Mouse (Mus musculus) limb, embryonic 11.5 days (tissue): ENCODE measurements around the gene Apol7b. TPM values are rescaled to one million over a fixed set of nuclear protein-coding genes. Genes with fewer than 3 reads are reported as not detected.
"Not testable (repeated sequence)": the region's sequence is repeated elsewhere in the genome, so short reads cannot be mapped to it uniquely, and the experiment has no call there.

ENCODE experiments used
- ATAC-seq: fragments of 200-750 bp; cut with Nextera tagmentation; 2 replicates; pipeline ENCODE4 v1.8.0; 2017; ENCODE audit warnings: low read depth; ENCODE audit not compliant: insufficient number of reproducible peaks, low FRiP score, low TSS enrichment
- DNase-seq: peaks from one replicate; pipeline ENCODE4 v3.0.0-alpha.2; 2015; ENCODE audit warnings: low spot score
- H3K27ac ChIP-seq: fragments of 300-500 bp; sonication (generic); replicated peaks from 2 replicates; pipeline ENCODE4 v1.5.1; 2014; ENCODE audit warnings: low read depth, mild to moderate bottlenecking, low read length
- H3K27me3 ChIP-seq: fragments of 300-500 bp; sonication (generic); 2 replicates; pipeline ENCODE4 v1.6.1; 2014; ENCODE audit warnings: mild to moderate bottlenecking, low read length, mixed read lengths; ENCODE audit not compliant: control insufficient read depth, insufficient read depth
- H3K36me3 ChIP-seq: fragments of 300-500 bp; sonication (generic); 2 replicates; pipeline ENCODE4 v1.6.1; 2014; ENCODE audit warnings: mild to moderate bottlenecking, low read length, moderate library complexity, mixed read lengths; ENCODE audit not compliant: control insufficient read depth, insufficient read depth
- H3K4me1 ChIP-seq: fragments of 300-500 bp; sonication (generic); 2 replicates; pipeline ENCODE4 v1.6.1; 2014; ENCODE audit warnings: low read length, mixed read lengths; ENCODE audit not compliant: control insufficient read depth, insufficient read depth
- H3K4me2 ChIP-seq: fragments of 300-500 bp; sonication (generic); 2 replicates; pipeline ENCODE4 v1.6.1; 2014; ENCODE audit warnings: low read depth, mild to moderate bottlenecking, moderate library complexity; ENCODE audit not compliant: severe bottlenecking
- H3K4me3 ChIP-seq: fragments of 300-500 bp; sonication (generic); 2 replicates; pipeline ENCODE4 v1.5.1; 2014; ENCODE audit warnings: low read depth, low read length
- H3K9ac ChIP-seq: fragments of 300-500 bp; sonication (generic); 2 replicates; pipeline ENCODE4 v1.6.1; 2014; ENCODE audit warnings: mild to moderate bottlenecking, low read length
- H3K9me3 ChIP-seq: fragments of 300-500 bp; sonication (generic); 2 replicates; pipeline ENCODE4 v1.6.1; 2016; ENCODE audit warnings: low read length; ENCODE audit not compliant: control insufficient read depth
- WGBS: fragments of 180-500 bp; shearing (Covaris S2); extraction: QIAGEN DNeasy Blood & Tissue Kit; methylation state at CpG from one replicate; pipeline ENCODE4 v1.1.7; 2014; 5-methylcytosine and 5-hydroxymethylcytosine counted together
- polyA plus RNA-seq: library from polyadenylated mRNA; unstranded; fragments of >200 nt; fragmentation: Nextera tagmentation; extraction: Ambion mirVana; gene quantifications from 2 replicates; pipeline ENCODE4 v1.2.1, GENCODE M21; 2014

Apol7b gene
- not detected in 2 replicates for polyA plus RNA-seq

GRCm38 (mm10) chr15:77447392-77447791 is at the start of gene Apol7b:
Gene Apol7b, minus strand, starts transcription at chr15:77447492.
- not testable (repeated sequence) for ATAC-seq, H3K4me3 ChIP-seq
- 83% methylated on average over 2 of the region's 2 CpGs for WGBS

GRCm38 (mm10) chr15:77494694-77495093 is 47.4 kb upstream of the Apol7b start:
- H3K9ac ChIP-seq, H3K4me1 ChIP-seq, H3K9me3 ChIP-seq, H3K27me3 ChIP-seq, H3K36me3 ChIP-seq, H3K4me3 ChIP-seq, DNase-seq, H3K27ac ChIP-seq, H3K4me2 ChIP-seq, ATAC-seq: not testable (repeated sequence)
- WGBS: 64% methylated on average over 1 of the region's 1 CpGs

More at GRCm38 (mm10) chr15:77447392-77447791, at the start of gene Apol7b:
- not testable (repeated sequence) for H3K4me2 ChIP-seq, H3K4me1 ChIP-seq, H3K27ac ChIP-seq, H3K9ac ChIP-seq, DNase-seq, H3K36me3 ChIP-seq, H3K9me3 ChIP-seq, H3K27me3 ChIP-seq

GRCm38 (mm10) chr15:77493181-77493580 is 45.9 kb upstream of the Apol7b start:
- not testable (repeated sequence) for ATAC-seq, H3K4me2 ChIP-seq, H3K27ac ChIP-seq, DNase-seq, H3K4me1 ChIP-seq, H3K9me3 ChIP-seq, H3K27me3 ChIP-seq, H3K36me3 ChIP-seq, H3K9ac ChIP-seq, H3K4me3 ChIP-seq
- no CpG with 5 or more reads among the region's 1 CpGs for WGBS

GRCm38 (mm10) chr15:77482140-77482794 is 35.0 kb upstream of the Apol7b start:
- Histone ChIP-seq H3K4me3 (no peak overlapping the region), H3K36me3 (no peaks in the 10 kb centered on the region), H3K9me3 (no peaks in the 10 kb centered on the region), H3K9ac (no peak overlapping the region), H3K27ac (no peak overlapping the region), H3K4me2 (no peak overlapping the region), H3K4me1 (no peaks in the 10 kb centered on the region), H3K27me3 (no peaks in the 10 kb centered on the region)
- WGBS: 78% methylated on average over 4 of the region's 4 CpGs
- DNase-seq: no peak
- ATAC-seq: no peak

- not testable (repeated sequence) for ATAC-seq, H3K4me2 ChIP-seq, H3K4me1 ChIP-seq, H3K9me3 ChIP-seq, H3K36me3 ChIP-seq, DNase-seq, H3K27ac ChIP-seq, H3K27me3 ChIP-seq, H3K9ac ChIP-seq, H3K4me3 ChIP-seq
- 81% methylated on average over 2 of the region's 2 CpGs for WGBS
These were observed 29.4 kb upstream of the Apol7b start, which contains the start of gene Apol10a for GRCm38 (mm10) chr15:77476693-77477092. Gene Apol10a, plus strand, starts transcription at chr15:77477047.

- not testable (repeated sequence) for H3K9ac ChIP-seq, H3K36me3 ChIP-seq, H3K4me3 ChIP-seq, DNase-seq, H3K9me3 ChIP-seq, H3K27me3 ChIP-seq, H3K4me2 ChIP-seq, ATAC-seq, H3K27ac ChIP-seq, H3K4me1 ChIP-seq
- WGBS: 48% methylated on average over 7 of the region's 7 CpGs
These were observed 27.6 kb upstream of the Apol7b start for GRCm38 (mm10) chr15:77474699-77475390.

GRCm38 (mm10) chr15:77449927-77450326 is 2.6 kb upstream of the Apol7b start:
- H3K9me3 ChIP-seq, H3K4me3 ChIP-seq, H3K27ac ChIP-seq, ATAC-seq, H3K36me3 ChIP-seq, H3K27me3 ChIP-seq, H3K4me1 ChIP-seq, DNase-seq, H3K4me2 ChIP-seq, H3K9ac ChIP-seq: not testable (repeated sequence)
- WGBS: 53% methylated on average over 10 of the region's 10 CpGs

- H3K4me1 ChIP-seq, H3K4me3 ChIP-seq, H3K27me3 ChIP-seq, H3K27ac ChIP-seq, H3K36me3 ChIP-seq, H3K9ac ChIP-seq, H3K9me3 ChIP-seq, ATAC-seq, DNase-seq, H3K4me2 ChIP-seq: not testable (repeated sequence)
- WGBS: 86% methylated on average over 1 of the region's 1 CpGs
These were observed 1.6 kb downstream of the Apol7b start for GRCm38 (mm10) chr15:77445668-77446067.
